Mouse (Mus musculus) embryonic fibroblast, embryonic 13.5 days (primary cell): Measurements from ENCODE around the gene Flot1.

Experiments
- CTCF ChIP-seq: IDR thresholded peaks from 2 replicates; pipeline ENCODE4 v1.5.1; 2011; ENCODE audit warnings: mild to moderate bottlenecking, control low read depth, low read length, moderate library complexity, borderline replicate concordance; ENCODE audit not compliant: insufficient read depth
- POLR2A ChIP-seq: IDR thresholded peaks from 2 replicates; pipeline ENCODE4 v1.6.1; 2011; ENCODE audit warnings: low read depth, mild to moderate bottlenecking, control low read depth, low read length, moderate library complexity

GRCm38 (mm10) chr17:35838122-35838544 lies 15.1 kb downstream of the Flot1 start, which contains the start of gene Tubb5:
- TF ChIP-seq CTCF (no peak), POLR2A (peak; percentile 98)
